Comparison of ENCODE assay signal across 13 mouse cellular contexts in genomic region chr5:131802340-131803036, GRCm38 (mm10).
DNase-seq lines count a peak whose midpoint lies in the region; ATAC-seq and TF ChIP-seq lines count a peak whose summit lies in the region.
"Had no signal": no experiment of that assay in that cellular context is flagged by ENCODE, and none has a peak within 500 bp of the region (broad histone marks: within the 10 kb centered on the region; RNA-seq: fewer than 3 reads in every experiment).

No protein-coding gene starts in this region.

- no peak for TF ChIP-seq CTCF in midbrain, postnatal 0 days (IDR thresholded peaks at IDR 0.05)

- 43% methylated on average over 6 of the region's 6 CpGs for WGBS in forebrain, embryonic 12.5 days
- WGBS in forebrain, embryonic 11.5 days, result 53% methylated on average over 6 of the region's 6 CpGs
- WGBS in hindbrain, embryonic 13.5 days, result 13% methylated on average over 6 of the region's 6 CpGs
- WGBS in midbrain, postnatal 0 days, result 41% methylated on average over 6 of the region's 6 CpGs

- ATAC-seq in forebrain, embryonic 12.5 days (ENCODE audit: low FRiP score), result no peak
- ATAC-seq in forebrain, embryonic 11.5 days (replicated peaks; ENCODE audit: low FRiP score), result no peak
- peak; percentile 66 for ATAC-seq in hindbrain, embryonic 13.5 days (ENCODE audit: low FRiP score)
- no peak for ATAC-seq in midbrain, postnatal 0 days (ENCODE audit: low FRiP score)

- H3K4me1 ChIP-seq in forebrain, embryonic 12.5 days, result peaks cover 39% of the 10 kb centered on the region
- peaks cover 7% of the 10 kb centered on the region; the same call in 1 of the 2 replicates for H3K4me1 ChIP-seq in forebrain, embryonic 11.5 days (replicated peaks; ENCODE audit: control insufficient read depth, insufficient read depth, low read length)
- peaks cover 58% of the 10 kb centered on the region for H3K4me1 ChIP-seq in hindbrain, embryonic 13.5 days (replicated peaks)
- H3K4me1 ChIP-seq in midbrain, postnatal 0 days (ENCODE audit: insufficient read depth, low read length), result peaks cover 10% of the 10 kb centered on the region

- peak overlapping the region; percentile 69 for H3K27ac ChIP-seq in forebrain, embryonic 12.5 days
- H3K27ac ChIP-seq in forebrain, embryonic 11.5 days (ENCODE audit: low read depth, low read length), result no peak overlapping the region
- peak overlapping the region; percentile 74 for H3K27ac ChIP-seq in hindbrain, embryonic 13.5 days
- H3K27ac ChIP-seq in midbrain, postnatal 0 days (ENCODE audit: low read depth, low read length), result no peak overlapping the region

- no peaks in the 10 kb centered on the region for H3K9me3 ChIP-seq in forebrain, embryonic 12.5 days
- no peaks in the 10 kb centered on the region for H3K9me3 ChIP-seq in forebrain, embryonic 11.5 days (ENCODE audit: control insufficient read depth, low read length)
- H3K9me3 ChIP-seq in hindbrain, embryonic 13.5 days, result no peaks in the 10 kb centered on the region
- no peaks in the 10 kb centered on the region for H3K9me3 ChIP-seq in midbrain, postnatal 0 days (ENCODE audit: low read length)

- H3K27me3 ChIP-seq in forebrain, embryonic 12.5 days, result no peaks in the 10 kb centered on the region; the same call in 1 of the 2 replicates
- no peaks in the 10 kb centered on the region for H3K27me3 ChIP-seq in forebrain, embryonic 11.5 days (ENCODE audit: control insufficient read depth, insufficient read depth, low read length)
- no peaks in the 10 kb centered on the region for H3K27me3 ChIP-seq in hindbrain, embryonic 13.5 days
- no peaks in the 10 kb centered on the region for H3K27me3 ChIP-seq in midbrain, postnatal 0 days (ENCODE audit: insufficient read depth, low read length)

- H3K36me3 ChIP-seq in forebrain, embryonic 12.5 days (replicated peaks), result no peaks in the 10 kb centered on the region
- no peaks in the 10 kb centered on the region for H3K36me3 ChIP-seq in forebrain, embryonic 11.5 days (ENCODE audit: control insufficient read depth, insufficient read depth, low read length)
- H3K36me3 ChIP-seq in hindbrain, embryonic 13.5 days, result no peaks in the 10 kb centered on the region
- H3K36me3 ChIP-seq in midbrain, postnatal 0 days (ENCODE audit: insufficient read depth, low read length), result no peaks in the 10 kb centered on the region
- H3K36me3 ChIP-seq: G1E had no signal

- no peak overlapping the region for H3K4me3 ChIP-seq in forebrain, embryonic 12.5 days (replicated peaks)
- H3K4me3 ChIP-seq in forebrain, embryonic 11.5 days (ENCODE audit: low read depth, low read length), result no peak overlapping the region
- H3K4me3 ChIP-seq in hindbrain, embryonic 13.5 days, result no peak overlapping the region
- H3K4me3 ChIP-seq in midbrain, postnatal 0 days (ENCODE audit: low read depth, low read length), result no peak overlapping the region

- no peak overlapping the region for H3K9ac ChIP-seq in forebrain, embryonic 12.5 days
- H3K9ac ChIP-seq in forebrain, embryonic 11.5 days (ENCODE audit: low read length), result no peak overlapping the region
- peak overlapping the region; percentile 24; the same call in 1 of the 2 replicates for H3K9ac ChIP-seq in hindbrain, embryonic 13.5 days
- H3K9ac ChIP-seq in midbrain, postnatal 0 days (replicated peaks; ENCODE audit: low read length, poor library complexity, severe bottlenecking), result no peak overlapping the region

- H3K4me2 ChIP-seq in forebrain, embryonic 12.5 days, result no peak overlapping the region
- H3K4me2 ChIP-seq in forebrain, embryonic 11.5 days (ENCODE audit: low read depth, low read length, severe bottlenecking), result no peak overlapping the region
- H3K4me2 ChIP-seq in hindbrain, embryonic 13.5 days, result no peak overlapping the region
- no peak overlapping the region for H3K4me2 ChIP-seq in midbrain, postnatal 0 days (ENCODE audit: low read depth, low read length, poor library complexity, severe bottlenecking)

- no peak for DNase-seq in forebrain, embryonic 11.5 days (ENCODE audit: low spot score)
- DNase-seq in embryo, embryonic 10.5 days (ENCODE audit: low spot score), result peak; percentile 55
- DNase-seq in midbrain, postnatal 0 days (ENCODE audit: low spot score), result peak; percentile 60
- no peak for DNase-seq in frontal cortex, postnatal 14 days (ENCODE audit: low spot score in 2 of 2)
- no peak for DNase-seq in layer of hippocampus, postnatal 10 days (ENCODE audit: low spot score in 2 of 2)
- DNase-seq in adrenal gland, adult 2 months, result no peak
- DNase-seq: cerebellum, postnatal 36 days; heart, postnatal 10 days; kidney, postnatal 14 days; lung, adult 18-20 months had no signal

Comparison
In these comparisons a context has a peak if more than half of its experiments do, and no peak if none do; other contexts are left out.
1. H3K27ac ChIP-seq: peak in forebrain, embryonic 12.5 days (single experiment) and hindbrain, embryonic 13.5 days (single experiment); none in forebrain, embryonic 11.5 days (single experiment) and midbrain, postnatal 0 days (single experiment).
2. DNase-seq: peak in embryo, embryonic 10.5 days (single experiment) and midbrain, postnatal 0 days (single experiment); none in forebrain, embryonic 11.5 days (single experiment), frontal cortex, postnatal 14 days (0 of 2), layer of hippocampus, postnatal 10 days (0 of 2) and adrenal gland, adult 2 months (single experiment).